Mouse (Mus musculus) embryo, embryonic 10 days (tissue): Measurements from ENCODE around the gene Cd276.
A peak's percentile ranks its signal among the peaks of the same experiment; 100 is the strongest.
"Not testable (repeated sequence)": the region's sequence is repeated elsewhere in the genome, so short reads cannot be mapped to it uniquely, and the experiment has no call there.

Source experiments
- DNase-seq: peaks from one replicate; pipeline ENCODE4 v3.0.0-alpha.2; 2015; ENCODE audit warnings: low spot score

Gene Cd276

GRCm38 (mm10) chr9:58554908-58555684, at the start of gene Cd276:
Gene Cd276, minus strand, starts transcription at chr9:58555437.
- DNase-seq = peak; percentile 79

GRCm38 (mm10) chr9:58595313-58595712, 40.1 kb upstream of the Cd276 start:
- DNase-seq = no peak

DNA sequence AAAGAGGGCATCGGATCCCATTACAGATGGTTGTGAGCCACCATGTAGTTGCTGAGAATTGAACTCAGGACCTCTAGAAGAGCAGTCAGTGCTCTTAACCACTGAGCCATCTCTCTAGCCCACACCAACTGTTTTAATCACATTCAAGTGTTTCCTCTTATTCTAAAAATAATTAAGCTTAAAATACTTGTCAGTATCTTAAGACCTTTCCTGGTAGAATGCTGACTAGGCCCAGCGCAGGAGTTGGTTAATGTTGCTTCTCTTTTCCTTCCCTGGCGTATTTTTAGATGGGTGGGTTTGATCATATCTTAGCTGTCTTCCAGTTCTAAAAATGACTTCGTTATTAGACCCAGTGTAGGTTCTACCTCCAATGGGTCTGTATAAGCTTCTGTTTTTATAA, 33.4 kb upstream of the Cd276 start:
- DNase-seq = no peak

DNA sequence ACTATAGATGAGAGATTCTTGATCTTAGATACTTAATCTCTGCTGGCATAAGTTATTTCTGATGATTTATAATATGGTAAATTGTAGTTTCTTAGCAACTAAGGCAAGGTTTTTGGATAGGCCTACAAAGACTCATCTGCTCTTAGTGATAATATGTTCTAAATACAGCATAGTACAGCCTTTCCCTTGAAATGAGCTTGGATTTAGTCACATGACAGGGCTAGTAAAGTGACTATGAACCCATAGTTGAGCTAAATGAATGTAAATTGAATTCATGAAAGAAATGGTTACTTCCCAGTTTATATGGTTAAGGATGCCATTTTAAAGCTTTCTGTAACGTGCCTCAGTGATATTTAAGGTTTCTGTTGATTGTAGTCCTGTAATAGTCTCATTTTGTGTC, 29.1 kb upstream of the Cd276 start:
- no peak for DNase-seq

DNA sequence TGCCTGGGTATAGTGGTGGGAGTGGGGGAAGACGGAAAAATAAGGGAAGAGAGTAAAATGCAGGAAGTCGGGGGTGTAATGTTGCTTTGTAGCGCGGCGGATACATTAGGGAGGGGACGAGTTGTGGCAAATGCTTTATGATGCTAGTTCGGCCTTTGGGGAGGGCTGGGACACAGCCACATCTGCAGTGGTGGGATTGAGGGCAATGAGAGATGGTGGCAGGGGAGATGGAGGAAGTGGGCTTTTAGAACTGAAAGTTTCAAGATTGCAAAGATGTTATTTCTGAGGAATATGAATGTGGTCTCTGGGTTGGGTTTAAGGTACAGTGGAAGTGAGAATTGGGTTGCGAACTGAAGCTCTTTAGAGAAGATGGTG, 28.0 kb upstream of the Cd276 start:
- DNase-seq = peak; percentile 34

GRCm38 (mm10) chr9:58582581-58583266, 27.5 kb upstream of the Cd276 start:
- DNase-seq = peak; percentile 25

- peak; percentile 98 for DNase-seq
Measured at GRCm38 (mm10) chr9:58581958-58582540, 26.8 kb upstream of the Cd276 start, which contains the start of gene Nptn. Gene Nptn, plus strand, starts transcription at chr9:58582240.

GRCm38 (mm10) chr9:58581283-58581930, 26.2 kb upstream of the Cd276 start:
- DNase-seq = no peak

DNA sequence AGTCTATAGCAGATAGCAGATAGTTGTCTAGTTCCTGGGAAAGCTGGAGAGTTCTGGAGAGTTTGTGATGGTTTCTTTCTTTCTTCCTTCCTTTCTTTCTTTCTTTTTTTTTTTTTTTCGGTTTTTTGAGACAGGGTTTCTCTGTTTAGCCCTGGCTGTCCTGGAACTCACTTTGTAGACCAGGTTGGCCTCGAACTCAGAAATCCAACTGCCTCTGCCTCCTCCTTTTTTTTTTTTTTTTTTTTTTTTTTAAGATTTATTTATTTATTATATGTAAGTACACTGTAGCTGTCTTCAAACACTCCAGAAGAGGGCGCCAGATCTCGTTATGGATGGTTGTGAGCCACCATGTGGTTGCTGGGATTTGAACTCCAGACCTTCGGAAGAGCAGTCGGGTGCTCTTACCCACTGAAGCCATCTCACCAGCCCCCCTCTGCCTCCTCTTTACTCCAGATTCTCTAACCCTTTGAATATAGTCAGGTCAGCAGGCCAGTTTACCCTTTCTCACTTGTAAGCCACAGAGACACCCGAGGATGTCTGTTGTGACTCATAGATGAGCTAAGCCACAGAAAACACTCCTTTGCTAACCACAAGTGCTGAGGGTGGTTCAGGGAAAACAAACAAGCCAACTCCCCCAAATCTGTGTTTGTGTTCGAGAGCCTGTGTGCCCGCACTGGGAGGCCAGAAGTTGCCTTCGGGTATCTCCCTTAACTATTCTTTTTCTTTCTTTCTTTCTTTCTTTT, 25.4 kb upstream of the Cd276 start:
- DNase-seq = not testable (repeated sequence)

DNA sequence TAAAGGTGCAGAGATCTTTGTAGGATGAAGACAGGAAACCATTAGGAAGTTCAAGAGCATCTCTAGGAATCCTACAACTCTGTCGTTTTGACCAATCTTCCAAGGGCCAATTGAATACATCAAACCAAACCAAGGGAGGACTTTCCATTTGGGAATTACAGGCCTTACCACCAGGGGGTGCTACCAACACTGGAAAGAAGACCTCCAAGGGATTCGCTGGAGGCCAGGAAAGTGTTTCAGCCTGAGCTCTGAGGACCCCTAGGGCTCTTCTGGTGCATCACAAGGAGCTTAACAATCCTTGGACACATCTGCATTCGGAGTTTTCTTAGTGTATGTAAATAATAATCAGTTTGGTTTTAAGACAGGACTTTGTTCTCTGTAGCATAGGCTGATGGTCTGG, 23.4 kb upstream of the Cd276 start:
- peak; percentile 92 for DNase-seq

GRCm38 (mm10) chr9:58571001-58571400, 15.8 kb upstream of the Cd276 start:
- no peak for DNase-seq

DNA sequence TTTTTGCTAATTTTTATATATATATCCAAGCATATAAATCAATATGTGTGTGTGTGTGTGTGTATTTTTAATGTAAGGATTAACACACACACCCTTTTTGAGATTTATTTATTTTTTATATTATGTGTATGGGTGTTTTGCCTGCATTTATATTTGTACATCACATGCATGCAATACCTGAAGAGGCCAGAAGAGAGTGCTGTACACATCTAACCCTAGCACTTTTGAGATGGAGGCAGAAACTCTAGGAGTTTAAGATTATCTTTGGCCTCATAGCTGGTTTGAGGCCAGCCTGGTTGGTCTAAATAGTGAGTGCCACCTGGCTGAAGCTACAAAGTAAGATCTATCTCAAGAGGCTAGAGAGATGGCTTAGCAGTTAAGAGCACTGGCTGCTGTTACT, 12.4 kb upstream of the Cd276 start:
- peak; percentile 53 for DNase-seq

GRCm38 (mm10) chr9:58565945-58566344, 10.7 kb upstream of the Cd276 start:
- DNase-seq = not testable (repeated sequence)

DNA sequence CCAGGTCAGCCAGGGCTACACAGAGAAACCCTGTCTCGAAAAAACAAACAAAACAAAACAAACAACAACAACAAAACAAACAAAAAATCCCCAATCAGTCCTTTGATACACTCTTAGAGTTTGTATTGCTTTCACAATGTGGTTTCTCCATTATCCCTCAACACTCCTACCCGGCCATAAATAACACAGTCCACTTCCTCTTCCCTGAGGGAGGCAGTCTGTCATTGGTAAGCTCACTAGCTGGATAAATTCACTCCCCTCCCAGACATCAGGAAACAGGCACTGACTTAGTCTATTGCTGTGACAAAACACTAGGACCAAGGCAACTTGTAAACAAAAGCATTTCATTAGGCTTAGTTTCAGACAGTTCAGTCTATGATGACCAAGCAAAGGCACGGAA, 5.0 kb upstream of the Cd276 start:
- DNase-seq = no peak

DNA sequence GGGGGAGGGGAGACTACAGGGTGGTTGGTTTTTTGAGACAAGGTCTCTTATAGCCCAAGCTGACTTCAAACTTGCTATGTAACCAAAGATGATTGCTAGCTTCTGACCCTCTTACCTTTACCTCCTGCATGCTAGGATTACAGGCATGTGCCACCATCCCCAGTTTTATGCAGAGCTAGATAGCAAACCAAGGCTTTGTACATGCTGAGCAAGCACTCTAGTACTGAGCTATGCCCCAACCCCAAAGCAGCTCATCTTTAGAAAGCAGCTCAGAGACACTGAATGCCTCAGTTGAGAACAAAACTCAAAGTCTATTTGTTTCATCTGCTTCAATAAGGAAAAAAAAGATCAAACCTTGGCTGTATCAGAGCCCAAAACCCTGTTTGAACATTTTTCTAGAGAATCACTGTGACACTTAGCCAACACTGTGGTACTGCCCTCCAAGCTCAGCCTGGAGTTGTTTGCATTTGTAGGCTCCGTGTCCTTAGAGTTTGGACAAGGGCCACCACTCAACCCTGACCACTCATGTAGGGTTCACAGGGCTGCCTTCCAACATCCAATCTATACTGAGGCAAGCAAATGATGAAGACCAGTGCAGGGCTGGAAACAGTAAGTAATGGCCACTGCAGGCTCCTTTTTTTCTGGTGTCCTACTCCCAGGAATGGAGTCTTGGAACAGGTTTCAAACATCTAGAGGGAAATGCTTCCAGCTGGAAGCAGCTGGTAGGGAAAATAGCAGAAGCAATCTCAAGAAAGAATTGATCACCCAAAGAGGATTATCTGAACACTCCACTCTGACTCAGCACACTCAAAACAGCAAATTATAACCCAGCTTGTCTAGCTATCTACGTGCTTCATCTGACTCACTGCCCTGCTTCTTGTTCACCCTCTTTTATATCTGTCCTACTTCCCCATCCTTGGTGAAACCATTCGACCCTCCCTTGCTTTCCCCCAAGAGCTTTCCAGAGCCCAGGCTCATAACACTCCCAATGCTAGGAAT, 2.5 kb upstream of the Cd276 start:
- DNase-seq = no peak

GRCm38 (mm10) chr9:58556627-58557026, 1.4 kb upstream of the Cd276 start:
- DNase-seq = no peak

DNA sequence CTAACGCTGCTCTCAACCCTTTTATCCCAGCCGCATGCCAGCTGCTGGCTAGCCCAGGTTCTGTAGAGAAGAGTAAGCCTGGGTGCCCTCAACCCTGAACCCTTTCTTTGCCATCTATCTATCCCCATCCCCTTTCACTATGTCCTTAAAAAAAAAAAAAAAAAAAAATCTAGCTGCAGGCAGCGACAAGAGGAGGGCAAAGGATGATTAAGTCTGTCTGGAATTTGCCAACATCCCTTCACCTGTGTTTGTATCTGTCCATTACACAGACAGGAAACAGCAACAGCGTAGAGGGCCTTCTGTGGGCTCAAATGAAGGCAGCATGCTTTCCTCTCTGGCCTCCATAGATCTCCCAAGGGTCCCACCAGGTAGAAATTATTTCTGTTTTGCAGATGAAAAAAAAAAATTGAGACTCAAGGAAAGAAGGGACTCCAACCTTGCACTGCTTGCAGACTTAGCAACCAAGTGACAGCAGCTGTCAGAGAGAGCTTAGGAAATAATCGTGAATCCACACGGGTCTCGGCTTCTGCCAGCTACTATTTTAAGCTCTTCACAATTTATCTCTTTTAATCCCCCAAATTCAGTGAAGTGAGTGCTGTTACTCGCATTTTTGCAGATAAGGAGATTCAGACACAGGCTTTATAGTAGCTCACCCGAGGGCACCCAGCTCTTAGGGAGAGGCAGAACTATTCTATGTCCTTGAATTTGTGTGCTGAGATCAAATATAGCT, 613 bp upstream of the Cd276 start:
- DNase-seq = no peak

GRCm38 (mm10) chr9:58554056-58554907, 955 bp downstream of the Cd276 start:
- DNase-seq = peak; percentile 37

DNA sequence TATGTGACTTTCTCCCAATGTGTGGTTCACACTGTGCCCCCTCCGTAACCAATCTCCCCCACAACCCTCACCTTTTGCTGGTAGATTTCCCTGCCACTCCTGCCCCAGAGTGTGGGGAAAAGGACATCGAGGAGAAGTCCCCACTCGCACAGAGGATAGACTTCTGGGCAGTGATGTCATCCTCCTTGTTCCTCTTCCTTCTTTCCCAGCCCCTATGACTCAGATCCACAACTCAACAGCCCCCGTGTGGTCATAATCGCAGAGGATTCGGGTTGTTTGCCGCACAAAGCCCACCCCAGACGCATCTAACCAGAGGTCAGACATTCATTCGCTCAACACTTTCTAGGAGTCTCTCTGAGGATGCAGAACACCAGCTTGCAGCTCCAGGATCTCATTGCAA, 3.2 kb downstream of the Cd276 start:
- no peak for DNase-seq
